Mouse (Mus musculus) heart, embryonic 11.5 days (tissue): ENCODE measurements at regions not wholly inside any gene's neighbourhood (a gene's known extent, or its start where the extent isn't known, plus 50 kb on each side); places are given as distances from the start of the nearest gene placed in this dataset.

Source experiments
- ATAC-seq: fragments of 200-750 bp; cut with Nextera tagmentation; replicated peaks from 2 replicates; pipeline ENCODE4 v1.8.0; 2017; ENCODE audit warnings: moderate library complexity; ENCODE audit not compliant: insufficient number of reproducible peaks, low FRiP score, low TSS enrichment
- H3K27ac ChIP-seq: fragments of 300-500 bp; sonication (generic); 2 replicates; pipeline ENCODE4 v1.5.1; 2014; ENCODE audit warnings: mild to moderate bottlenecking, low read depth, low read length
- H3K27me3 ChIP-seq: fragments of 300-500 bp; sonication (generic); 2 replicates; pipeline ENCODE4 v1.6.1; 2014; ENCODE audit warnings: mild to moderate bottlenecking, low read length, mixed read lengths; ENCODE audit not compliant: control insufficient read depth, insufficient read depth
- H3K36me3 ChIP-seq: fragments of 300-500 bp; sonication (generic); 2 replicates; pipeline ENCODE4 v1.6.1; 2014; ENCODE audit warnings: mild to moderate bottlenecking, low read length, moderate library complexity, mixed read lengths; ENCODE audit not compliant: control insufficient read depth, insufficient read depth
- H3K4me1 ChIP-seq: fragments of 300-500 bp; sonication (generic); 2 replicates; pipeline ENCODE4 v1.6.1; 2014; ENCODE audit warnings: low read length; ENCODE audit not compliant: control insufficient read depth, insufficient read depth
- H3K4me2 ChIP-seq: fragments of 300-500 bp; sonication (generic); 2 replicates; pipeline ENCODE4 v1.6.1; 2014; ENCODE audit warnings: mild to moderate bottlenecking, moderate library complexity
- H3K4me3 ChIP-seq: fragments of 300-500 bp; sonication (generic); 2 replicates; pipeline ENCODE4 v1.5.1; 2014; ENCODE audit warnings: low read depth, low read length
- H3K9ac ChIP-seq: fragments of 300-500 bp; sonication (generic); 2 replicates; pipeline ENCODE4 v1.6.1; 2014; ENCODE audit warnings: mild to moderate bottlenecking, low read depth, low read length, moderate library complexity
- H3K9me3 ChIP-seq: fragments of 300-500 bp; sonication (generic); replicated peaks from 2 replicates; pipeline ENCODE4 v1.6.1; 2016; ENCODE audit warnings: low read length; ENCODE audit not compliant: control insufficient read depth
- WGBS: fragments of 180-500 bp; shearing (Covaris S2); extraction: QIAGEN DNeasy Blood & Tissue Kit; methylation state at CpG from one replicate; pipeline ENCODE4 v1.1.7; 2014; ENCODE audit not compliant: insufficient replicate concordance; 5-methylcytosine and 5-hydroxymethylcytosine counted together

DNA sequence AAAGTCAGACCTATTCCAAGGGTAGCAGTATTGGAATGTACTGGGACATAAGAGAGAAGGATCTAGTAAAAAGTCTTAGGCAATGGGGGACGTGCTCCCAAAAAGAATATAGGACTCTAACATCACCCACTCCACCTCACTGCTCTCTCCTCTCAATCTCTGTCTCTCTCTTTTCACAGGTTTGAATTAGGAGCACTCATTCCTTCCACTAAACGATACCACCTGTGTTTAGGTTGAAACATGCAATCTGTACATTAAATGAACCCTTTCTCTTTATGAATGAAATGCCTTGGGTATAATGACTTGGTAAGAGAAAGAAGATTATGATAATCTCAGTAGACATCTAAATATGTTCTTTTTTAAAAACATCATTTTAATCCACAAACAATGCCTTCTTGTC, 129.4 kb downstream of the Zpld1 start:
- H3K4me3 ChIP-seq: no peak overlapping the region
- H3K9ac ChIP-seq: no peak overlapping the region
- WGBS: 70% methylated on average over 2 of the region's 2 CpGs
- no peaks in the 10 kb centered on the region for H3K4me1 ChIP-seq
- H3K9me3 ChIP-seq: no peaks in the 10 kb centered on the region
- no peaks in the 10 kb centered on the region for H3K36me3 ChIP-seq
- H3K27me3 ChIP-seq: no peaks in the 10 kb centered on the region
- ATAC-seq: no peak
- no peak overlapping the region for H3K27ac ChIP-seq
- H3K4me2 ChIP-seq: no peak overlapping the region

DNA sequence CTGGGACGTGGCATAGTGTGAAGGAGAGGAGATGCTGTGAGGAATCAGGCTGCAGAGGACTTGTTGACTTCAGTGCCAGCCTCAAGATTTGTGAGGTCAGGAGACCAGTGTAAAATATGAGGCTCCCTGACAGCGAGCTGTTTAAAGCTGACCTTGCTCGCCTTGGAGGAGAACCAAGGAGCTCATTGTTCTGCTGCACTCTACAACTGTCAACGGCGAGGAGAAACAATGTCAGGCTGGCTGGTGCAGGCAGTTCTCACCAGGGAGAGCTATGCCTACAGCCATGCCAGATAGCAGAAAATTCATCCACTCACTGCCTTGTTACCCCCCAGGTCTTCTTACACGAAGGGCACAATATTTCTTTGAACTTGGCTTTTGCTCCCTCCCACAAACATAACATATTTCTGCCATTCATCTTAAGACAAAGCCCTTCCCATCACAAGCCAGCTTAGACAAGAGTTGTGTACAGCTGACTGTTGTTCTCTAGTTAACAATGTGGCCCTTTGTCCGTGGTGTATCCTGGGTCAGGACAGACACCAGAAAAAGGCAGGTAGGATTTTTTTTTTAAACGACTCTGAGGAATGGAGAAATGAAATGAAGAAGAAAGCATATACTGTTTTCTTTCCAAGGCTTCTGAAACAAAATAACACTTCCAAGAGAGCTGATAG, 131.5 kb downstream of the Zpld1 start:
- no peak for ATAC-seq
- no peak overlapping the region for H3K4me3 ChIP-seq
- no peak overlapping the region for H3K4me2 ChIP-seq
- H3K9ac ChIP-seq: no peak overlapping the region
- no peaks in the 10 kb centered on the region for H3K36me3 ChIP-seq
- 67% methylated on average over 8 of the region's 8 CpGs for WGBS
- H3K4me1 ChIP-seq: no peaks in the 10 kb centered on the region
- no peaks in the 10 kb centered on the region for H3K27me3 ChIP-seq
- no peaks in the 10 kb centered on the region for H3K9me3 ChIP-seq
- no peak overlapping the region for H3K27ac ChIP-seq

DNA sequence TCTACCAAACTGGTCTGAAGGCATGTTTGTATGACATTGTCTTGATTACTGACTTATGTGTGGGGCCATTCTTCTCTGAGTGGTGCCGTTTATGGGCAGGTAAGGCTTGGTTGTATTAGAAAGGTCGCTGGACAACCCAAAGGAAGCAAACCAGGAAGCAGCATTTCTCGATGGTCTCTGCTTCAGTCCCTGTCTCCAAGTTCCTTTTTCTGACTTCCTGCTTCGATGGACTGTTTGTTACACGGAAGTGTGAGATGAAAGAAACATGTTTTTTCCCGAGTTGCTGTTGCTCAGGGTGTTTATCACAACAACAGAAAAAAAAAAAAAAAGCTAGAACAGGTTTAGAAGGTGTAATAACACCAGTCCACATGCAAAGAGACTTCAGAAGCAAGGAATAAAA, 134.9 kb downstream of the Zpld1 start:
- Histone ChIP-seq H3K27ac (no peak overlapping the region), H3K36me3 (no peaks in the 10 kb centered on the region), H3K9ac (no peak overlapping the region), H3K4me3 (no peak overlapping the region), H3K27me3 (no peaks in the 10 kb centered on the region), H3K4me1 (no peaks in the 10 kb centered on the region), H3K4me2 (no peak overlapping the region), H3K9me3 (no peaks in the 10 kb centered on the region)
- ATAC-seq: no peak
- 68% methylated on average over 6 of the region's 6 CpGs for WGBS

DNA sequence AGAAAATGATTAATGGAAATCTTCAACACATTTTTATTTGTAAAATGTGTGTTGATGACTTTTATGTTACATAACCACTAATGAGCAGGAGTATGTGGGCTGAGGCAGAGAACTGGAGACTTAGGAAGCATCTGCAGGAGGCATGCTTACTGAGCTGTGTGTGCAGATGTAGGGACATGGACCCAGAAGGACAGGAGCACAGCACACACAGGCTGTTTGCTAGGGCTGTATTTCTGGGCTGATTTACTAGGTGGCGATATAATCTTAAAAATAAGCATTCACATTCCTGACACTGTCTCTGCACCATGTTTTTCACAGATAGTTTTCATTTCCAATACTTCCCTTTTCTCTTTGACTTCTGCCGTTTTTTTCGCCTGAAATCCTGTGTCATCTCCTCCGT, 146.1 kb downstream of the Zpld1 start:
- no peaks in the 10 kb centered on the region for H3K9me3 ChIP-seq
- no peaks in the 10 kb centered on the region for H3K27me3 ChIP-seq
- H3K27ac ChIP-seq: no peak overlapping the region
- no peak overlapping the region for H3K9ac ChIP-seq
- H3K4me3 ChIP-seq: no peak overlapping the region
- no peaks in the 10 kb centered on the region for H3K36me3 ChIP-seq
- H3K4me2 ChIP-seq: no peak overlapping the region
- no peaks in the 10 kb centered on the region for H3K4me1 ChIP-seq
- ATAC-seq: no peak
- 47% methylated on average over 4 of the region's 4 CpGs for WGBS

DNA sequence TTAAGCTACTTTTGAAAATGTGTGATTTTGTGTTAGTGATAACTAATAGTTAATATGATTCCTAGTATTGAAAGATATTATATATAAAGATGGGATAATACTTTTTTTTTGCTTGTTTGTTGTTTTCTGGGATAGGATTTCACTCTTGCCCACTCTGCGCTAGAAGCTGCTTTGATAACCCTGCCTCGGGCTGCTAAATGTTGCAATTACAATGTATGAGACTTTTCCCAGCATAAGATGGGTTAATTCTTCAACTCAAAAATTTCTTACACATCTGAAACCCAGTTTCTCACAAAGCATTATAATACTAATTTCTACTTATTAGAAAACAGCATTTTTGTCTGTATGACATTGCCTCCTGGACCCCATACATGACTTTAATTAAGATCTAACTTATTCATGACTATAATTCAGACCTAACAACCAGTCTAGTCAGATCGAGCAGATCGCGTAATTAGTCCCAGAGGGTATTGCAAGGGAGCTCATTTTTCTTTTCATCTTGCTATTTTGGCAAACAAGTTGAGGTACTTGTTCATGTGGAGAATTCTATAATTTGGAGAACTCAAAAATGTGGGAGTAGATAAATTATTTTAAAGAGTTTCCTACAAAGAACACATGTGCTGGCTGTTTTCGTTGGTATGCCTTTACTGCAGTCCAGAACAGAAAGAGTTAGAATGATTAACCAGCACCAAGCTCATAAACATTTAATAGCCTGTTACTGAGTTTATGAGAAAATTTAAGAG, 155.2 kb downstream of the Zpld1 start:
- ATAC-seq: no peak
- H3K9ac ChIP-seq: no peak overlapping the region
- H3K9me3 ChIP-seq: no peaks in the 10 kb centered on the region
- WGBS: 83% methylated on average over 6 of the region's 6 CpGs
- H3K4me1 ChIP-seq: no peaks in the 10 kb centered on the region
- H3K27me3 ChIP-seq: no peaks in the 10 kb centered on the region
- no peak overlapping the region for H3K27ac ChIP-seq
- no peaks in the 10 kb centered on the region for H3K36me3 ChIP-seq
- H3K4me3 ChIP-seq: no peak overlapping the region
- H3K4me2 ChIP-seq: no peak overlapping the region

DNA sequence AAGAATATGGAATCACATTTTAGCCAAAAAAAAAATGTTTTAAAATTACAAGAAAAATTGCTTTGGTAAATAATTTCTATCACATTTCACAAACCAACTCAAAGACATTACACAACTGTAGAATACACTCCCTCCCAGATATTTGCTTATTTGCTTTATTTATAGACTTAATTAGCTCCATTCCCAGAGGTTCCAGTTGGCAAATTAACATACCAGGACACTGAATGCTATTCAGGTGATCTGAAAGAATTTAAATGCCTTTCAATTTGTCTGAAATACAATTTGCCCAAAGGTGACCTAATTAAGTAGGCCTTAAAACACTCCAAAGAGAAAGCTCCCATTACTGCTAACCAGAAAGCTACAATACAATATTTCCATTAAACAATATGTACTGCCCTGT, 162.8 kb downstream of the Zpld1 start:
- Histone ChIP-seq H3K36me3 (no peaks in the 10 kb centered on the region), H3K9ac (no peak overlapping the region), H3K27ac (no peak overlapping the region), H3K4me1 (no peaks in the 10 kb centered on the region), H3K4me2 (no peak overlapping the region), H3K27me3 (no peaks in the 10 kb centered on the region), H3K9me3 (no peaks in the 10 kb centered on the region), H3K4me3 (no peak overlapping the region)
- no peak for ATAC-seq

DNA sequence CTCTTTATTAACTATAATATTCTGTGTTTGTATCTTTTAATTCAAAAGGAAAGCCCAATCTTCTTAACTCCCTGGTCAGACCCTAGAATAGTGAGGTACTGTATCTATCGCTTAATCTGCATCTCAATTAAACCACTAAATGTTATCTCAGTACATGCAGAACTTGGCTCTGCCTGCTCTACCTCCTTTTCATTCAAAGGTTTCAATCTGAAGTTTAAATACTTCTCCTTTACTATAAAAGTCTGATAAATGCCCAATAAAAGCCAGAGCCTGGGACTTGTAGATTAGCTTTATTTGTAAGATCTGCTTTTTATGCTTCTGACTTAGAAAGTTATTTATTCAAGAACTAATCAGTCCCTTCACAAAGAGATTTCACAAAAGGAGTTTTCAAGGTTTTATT, 200.1 kb downstream of the Zpld1 start:
- no peak for ATAC-seq
- Histone ChIP-seq H3K27ac (no peak overlapping the region), H3K9me3 (no peaks in the 10 kb centered on the region), H3K27me3 (no peaks in the 10 kb centered on the region), H3K36me3 (no peaks in the 10 kb centered on the region), H3K4me2 (no peak overlapping the region), H3K4me3 (no peak overlapping the region), H3K9ac (no peak overlapping the region), H3K4me1 (no peaks in the 10 kb centered on the region)
- WGBS: 75% methylated on average over 1 of the region's 1 CpGs

DNA sequence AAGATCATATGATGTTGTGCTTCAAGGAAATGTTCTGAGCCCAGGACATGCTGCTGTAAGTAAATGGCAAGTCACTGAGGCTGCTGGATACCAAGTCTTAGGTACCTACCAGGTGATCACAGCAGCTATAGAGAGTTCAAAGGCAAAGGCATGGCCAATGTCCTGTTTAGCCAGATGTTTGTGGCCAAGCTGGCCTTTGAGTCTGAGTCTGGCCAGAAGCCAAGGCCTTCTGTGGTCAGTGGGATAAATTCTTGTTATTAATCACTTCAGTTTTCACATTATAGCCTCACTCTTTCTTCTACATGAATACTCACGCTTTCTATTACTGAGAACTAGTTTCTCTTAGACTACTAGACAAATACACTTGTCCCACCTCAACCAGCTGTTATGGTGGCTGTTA, 210.3 kb downstream of the Zpld1 start:
- no peaks in the 10 kb centered on the region for H3K36me3 ChIP-seq
- H3K27me3 ChIP-seq: no peaks in the 10 kb centered on the region
- H3K9ac ChIP-seq: no peak overlapping the region
- no peak overlapping the region for H3K4me2 ChIP-seq
- no peaks in the 10 kb centered on the region for H3K9me3 ChIP-seq
- H3K27ac ChIP-seq: no peak overlapping the region
- ATAC-seq: no peak
- WGBS: 77% methylated on average over 1 of the region's 1 CpGs
- no peak overlapping the region for H3K4me3 ChIP-seq
- no peaks in the 10 kb centered on the region for H3K4me1 ChIP-seq

DNA sequence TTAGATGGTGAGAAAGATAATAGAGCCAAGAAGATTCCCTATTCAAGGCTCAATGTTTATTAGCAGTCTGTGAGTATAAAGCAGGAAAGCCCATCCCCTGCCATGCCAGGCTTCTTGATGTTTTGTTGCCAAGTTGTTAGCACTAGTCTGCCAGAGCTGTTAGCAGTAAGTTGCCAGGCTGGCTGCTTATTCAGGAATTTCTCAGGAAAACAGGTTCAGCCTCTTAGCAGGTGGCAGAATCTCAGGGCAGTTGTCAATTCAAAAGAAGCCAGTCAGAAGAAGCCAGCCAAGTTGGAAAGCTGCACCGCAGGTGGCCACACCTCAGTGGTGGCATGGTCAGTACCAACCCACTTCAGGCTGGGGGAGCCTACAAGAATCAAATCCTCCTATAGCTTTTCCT, 221.6 kb downstream of the Zpld1 start:
- Histone ChIP-seq H3K27ac (no peak overlapping the region), H3K4me3 (no peak overlapping the region), H3K27me3 (no peaks in the 10 kb centered on the region), H3K4me2 (no peak overlapping the region), H3K9me3 (no peaks in the 10 kb centered on the region), H3K9ac (no peak overlapping the region), H3K4me1 (no peaks in the 10 kb centered on the region), H3K36me3 (no peaks in the 10 kb centered on the region)
- ATAC-seq: no peak
- 64% methylated on average over 1 of the region's 1 CpGs for WGBS
